ENCODE assay signal across 12 mouse cellular contexts in genomic region chr7:43925985-43926384, GRCm38 (mm10). TPM values are rescaled to one million over a fixed set of nuclear protein-coding genes. Genes with fewer than 3 reads are reported as not detected.
DNase-seq lines count a peak whose midpoint lies in the region; ATAC-seq and TF ChIP-seq lines count a peak whose summit lies in the region.
"Had no signal": no experiment of that assay in that cellular context is flagged by ENCODE, and none has a peak within 500 bp of the region (broad histone marks: within the 10 kb centered on the region; RNA-seq: fewer than 3 reads in every experiment).

No protein-coding gene starts in this region.

- no peaks in the 10 kb centered on the region for H3K9me3 ChIP-seq in liver, postnatal 0 days (ENCODE audit: low read length)
- H3K9me3 ChIP-seq in liver, embryonic 11.5 days (ENCODE audit: control insufficient read depth, low read length): no peaks in the 10 kb centered on the region
- H3K9me3 ChIP-seq: liver, embryonic 15.5 days had no signal

- peak; percentile 47 for TF ChIP-seq CTCF in liver, postnatal 0 days (IDR thresholded peaks at IDR 0.05; ENCODE audit: low read depth)

- no peak for TF ChIP-seq EP300 in liver, postnatal 0 days (IDR thresholded peaks at IDR 0.05; ENCODE audit: low read depth)

- no peaks in the 10 kb centered on the region for H3K27me3 ChIP-seq in liver, postnatal 0 days (ENCODE audit: insufficient read depth, low read length)
- H3K27me3 ChIP-seq in liver, embryonic 11.5 days (replicated peaks; ENCODE audit: control insufficient read depth, insufficient read depth, low read length): no peaks in the 10 kb centered on the region
- H3K27me3 ChIP-seq: liver, embryonic 15.5 days had no signal

- no peaks in the 10 kb centered on the region for H3K36me3 ChIP-seq in liver, postnatal 0 days (replicated peaks; ENCODE audit: insufficient read depth, low read length)
- H3K36me3 ChIP-seq in liver, embryonic 11.5 days (ENCODE audit: control insufficient read depth, insufficient read depth, low read length): no peaks in the 10 kb centered on the region
- H3K36me3 ChIP-seq: liver, embryonic 15.5 days had no signal

- H3K4me2 ChIP-seq in liver, postnatal 0 days (ENCODE audit: low read depth, low read length): no peak overlapping the region
- H3K4me2 ChIP-seq in liver, embryonic 11.5 days: no peak overlapping the region
- H3K4me2 ChIP-seq: liver, embryonic 15.5 days had no signal

- peak; percentile 9 to 20 for DNase-seq in adrenal gland, postnatal 36 days
- no peak for DNase-seq in adrenal gland, postnatal 25 days
- DNase-seq in liver, postnatal 0 days: no peak
- DNase-seq in liver, embryonic 11.5 days (ENCODE audit: low spot score): no peak
- DNase-seq in WW6 (ENCODE audit: low read depth, low spot score): peak; percentile 28
- no peak for DNase-seq in spleen, postnatal 36 days (ENCODE audit: low spot score in 2 of 2)
- no peak for DNase-seq in testis, postnatal 14 days (ENCODE audit: low spot score)
- DNase-seq: kidney, postnatal 25 days had no signal

- no peak overlapping the region for H3K27ac ChIP-seq in liver, postnatal 0 days (ENCODE audit: low read depth)
- no peak overlapping the region for H3K27ac ChIP-seq in liver, embryonic 11.5 days (ENCODE audit: low read depth, low read length)
- H3K27ac ChIP-seq: liver, embryonic 15.5 days had no signal

- H3K4me1 ChIP-seq in liver, postnatal 0 days (ENCODE audit: insufficient read depth): no peaks in the 10 kb centered on the region
- H3K4me1 ChIP-seq in liver, embryonic 11.5 days (replicated peaks; ENCODE audit: control insufficient read depth, insufficient read depth, low read length): no peaks in the 10 kb centered on the region
- H3K4me1 ChIP-seq: liver, embryonic 15.5 days had no signal

- 55% methylated on average over 5 of the region's 5 CpGs for WGBS in liver, postnatal 0 days (ENCODE audit: insufficient replicate concordance)
- WGBS in liver, embryonic 11.5 days: 61% methylated on average over 5 of the region's 5 CpGs

- no peak overlapping the region for H3K9ac ChIP-seq in liver, postnatal 0 days (replicated peaks)
- no peak overlapping the region for H3K9ac ChIP-seq in liver, embryonic 11.5 days (ENCODE audit: low read depth, low read length)
- H3K9ac ChIP-seq: liver, embryonic 15.5 days had no signal

- ATAC-seq in liver, postnatal 0 days: no peak
- ATAC-seq in liver, embryonic 11.5 days (replicated peaks; ENCODE audit: low FRiP score): no peak
- peak; percentile 29; the same call in 1 of the 2 replicates for ATAC-seq in megakaryocyte, adult 5-6 weeks (ENCODE audit: poor library complexity, severe bottlenecking)

- no peak overlapping the region for H3K4me3 ChIP-seq in liver, postnatal 0 days (ENCODE audit: low read depth, low read length)
- H3K4me3 ChIP-seq in liver, embryonic 11.5 days (ENCODE audit: low read depth, low read length): no peak overlapping the region
- H3K4me3 ChIP-seq: erythroblast, embryonic 14.5 days; liver, embryonic 15.5 days; myocyte had no signal

RNA-seq across cellular contexts. Expression of gene Klk15, which starts 7.6 kb away (rescaled TPM):
- not detected for total RNA-seq in adrenal gland, postnatal 36 days (2021)
- not detected in 2 replicates for total RNA-seq in adrenal gland, postnatal 25 days (2021)
- polyA plus RNA-seq in liver, postnatal 0 days (2015; fragmentation: Nextera tagmentation; extraction: Ambion mirVana): not detected in 2 replicates
- polyA plus RNA-seq in liver, embryonic 11.5 days (2014; fragmentation: Nextera tagmentation; extraction: Ambion mirVana): not detected in 2 replicates
- total RNA-seq in megakaryocyte, adult 5-6 weeks (2015): 0.55 TPM in 1 of 2 replicates, not detected in the other
- total RNA-seq in megakaryocyte, adult 5-6 weeks (2017): not detected in 2 replicates
- polyA plus RNA-seq: erythroblast, embryonic 14.5 days; liver, embryonic 15.5 days; myocyte had no signal

RNA-seq across cellular contexts. Expression of gene Klk1b8, which starts 24.5 kb away (rescaled TPM):
- total RNA-seq in adrenal gland, postnatal 36 days (2021): not detected
- total RNA-seq in adrenal gland, postnatal 25 days (2021): not detected in 2 replicates
- polyA plus RNA-seq in liver, postnatal 0 days (2015; fragmentation: Nextera tagmentation; extraction: Ambion mirVana): not detected in 2 replicates
- not detected in 2 replicates for polyA plus RNA-seq in liver, embryonic 11.5 days (2014; fragmentation: Nextera tagmentation; extraction: Ambion mirVana)
- not detected in 2 replicates for total RNA-seq in megakaryocyte, adult 5-6 weeks (2015)
- total RNA-seq in megakaryocyte, adult 5-6 weeks (2017): not detected in 2 replicates
- polyA plus RNA-seq: erythroblast, embryonic 14.5 days; liver, embryonic 15.5 days; myocyte had no signal

RNA-seq across cellular contexts. Expression of gene Klk1b1, which starts 40.6 kb away (rescaled TPM):
- not detected for total RNA-seq in adrenal gland, postnatal 36 days (2021)
- total RNA-seq in adrenal gland, postnatal 25 days (2021): not detected in 2 replicates
- not detected in 2 replicates for polyA plus RNA-seq in liver, postnatal 0 days (2015; fragmentation: Nextera tagmentation; extraction: Ambion mirVana)
- not detected in 2 replicates for polyA plus RNA-seq in liver, embryonic 11.5 days (2014; fragmentation: Nextera tagmentation; extraction: Ambion mirVana)
- total RNA-seq in megakaryocyte, adult 5-6 weeks (2015): not detected in 2 replicates
- total RNA-seq in megakaryocyte, adult 5-6 weeks (2017): not detected in 2 replicates
- polyA plus RNA-seq: erythroblast, embryonic 14.5 days; liver, embryonic 15.5 days; myocyte had no signal

RNA-seq across cellular contexts. Expression of gene Klk4, which starts 45.0 kb away (rescaled TPM):
- not detected for total RNA-seq in adrenal gland, postnatal 36 days (2021)
- not detected in 2 replicates for total RNA-seq in adrenal gland, postnatal 25 days (2021)
- not detected in 2 replicates for polyA plus RNA-seq in liver, postnatal 0 days (2015; fragmentation: Nextera tagmentation; extraction: Ambion mirVana)
- polyA plus RNA-seq in liver, embryonic 11.5 days (2014; fragmentation: Nextera tagmentation; extraction: Ambion mirVana): 0.18 TPM in 1 of 2 replicates, not detected in the other
- total RNA-seq in megakaryocyte, adult 5-6 weeks (2015): not detected in 2 replicates
- not detected in 2 replicates for total RNA-seq in megakaryocyte, adult 5-6 weeks (2017)
- polyA plus RNA-seq: erythroblast, embryonic 14.5 days; liver, embryonic 15.5 days had no signal

RNA-seq across cellular contexts. Expression of gene Klk1b9, which starts 49.9 kb away (rescaled TPM):
- total RNA-seq in adrenal gland, postnatal 36 days (2021): not detected
- not detected in 2 replicates for total RNA-seq in adrenal gland, postnatal 25 days (2021)
- polyA plus RNA-seq in liver, postnatal 0 days (2015; fragmentation: Nextera tagmentation; extraction: Ambion mirVana): not detected in 2 replicates
- polyA plus RNA-seq in liver, embryonic 11.5 days (2014; fragmentation: Nextera tagmentation; extraction: Ambion mirVana): not detected in 2 replicates
- total RNA-seq in megakaryocyte, adult 5-6 weeks (2015): not detected in 2 replicates
- total RNA-seq in megakaryocyte, adult 5-6 weeks (2017): not detected in 2 replicates
- polyA plus RNA-seq: erythroblast, embryonic 14.5 days; liver, embryonic 15.5 days; myocyte had no signal

Comparison
In these comparisons a context has a peak if more than half of its experiments do, and no peak if none do; other contexts are left out.
1. DNase-seq: peak in adrenal gland, postnatal 36 days (2 of 2) and WW6 (single experiment); none in adrenal gland, postnatal 25 days (single experiment), liver, postnatal 0 days (single experiment), liver, embryonic 11.5 days (single experiment), spleen, postnatal 36 days (0 of 2) and testis, postnatal 14 days (single experiment).